Mouse (Mus musculus) embryonic facial prominence, embryonic 10.5 days (tissue): ENCODE data around the gene Utrn. TPM values are rescaled to one million over a fixed set of nuclear protein-coding genes. Genes with fewer than 3 reads are reported as not detected.
A peak's percentile ranks its signal among the peaks of the same experiment; 100 is the strongest.

Source experiments
- DNase-seq: peaks from one replicate; pipeline ENCODE4 v3.0.0-alpha.2; 2017; ENCODE audit warnings: low spot score
- H3K27ac ChIP-seq: fragments of 300-500 bp; sonication (generic); replicated peaks from 2 replicates; pipeline ENCODE4 v1.5.1; 2016; ENCODE audit warnings: mild to moderate bottlenecking
- H3K27me3 ChIP-seq: fragments of 300-500 bp; sonication (generic); replicated peaks from 2 replicates; pipeline ENCODE4 v1.6.1; 2016; ENCODE audit warnings: low read depth, mild to moderate bottlenecking; ENCODE audit not compliant: poor library complexity, severe bottlenecking
- H3K36me3 ChIP-seq: fragments of 300-500 bp; sonication (generic); replicated peaks from 2 replicates; pipeline ENCODE4 v1.6.1; 2016; ENCODE audit warnings: mild to moderate bottlenecking, moderate library complexity
- H3K4me1 ChIP-seq: fragments of 300-500 bp; sonication (generic); 2 replicates; pipeline ENCODE4 v1.6.1; 2016
- H3K4me3 ChIP-seq: fragments of 300-500 bp; sonication (generic); 2 replicates; pipeline ENCODE4 v1.5.1; 2016; ENCODE audit warnings: mild to moderate bottlenecking, moderate library complexity
- H3K9me3 ChIP-seq: fragments of 300-500 bp; sonication (generic); 2 replicates; pipeline ENCODE4 v1.6.1; 2016; ENCODE audit warnings: mild to moderate bottlenecking
- WGBS: fragments of 180-500 bp; shearing (Covaris S2); methylation state at CpG from one replicate; pipeline ENCODE4 v1.1.7; 2016; 5-methylcytosine and 5-hydroxymethylcytosine counted together
- polyA plus RNA-seq: library from polyadenylated mRNA; unstranded; fragments of >200 nt; fragmentation: Nextera tagmentation; extraction: Ambion mirVana; gene quantifications from 2 replicates; pipeline ENCODE4 v1.2.1, GENCODE M21; 2016

Gene Utrn
- polyA plus RNA-seq, 1 experiment from 2014 or later: 63.8 TPM

- Histone ChIP-seq H3K9me3 (no peaks in the 10 kb centered on the region), H3K4me3 (no peak overlapping the region), H3K36me3 (no peaks in the 10 kb centered on the region; the same call in 1 of the 2 replicates), H3K27ac (no peak overlapping the region), H3K27me3 (no peaks in the 10 kb centered on the region), H3K4me1 (peaks cover 26% of the 10 kb centered on the region)
- WGBS: 83% methylated on average over 15 of the region's 15 CpGs
- DNase-seq: no peak
Measured at GRCm38 (mm10) chr10:12823437-12824219, 45.5 kb downstream of the Utrn start.

GRCm38 (mm10) chr10:12820978-12821735 is 48.0 kb downstream of the Utrn start:
- no peaks in the 10 kb centered on the region for H3K27me3 ChIP-seq
- no peak for DNase-seq
- no peak overlapping the region for H3K27ac ChIP-seq
- no peaks in the 10 kb centered on the region for H3K9me3 ChIP-seq
- H3K36me3 ChIP-seq: no peaks in the 10 kb centered on the region; the same call in 1 of the 2 replicates
- H3K4me1 ChIP-seq: peaks cover 22% of the 10 kb centered on the region
- no peak overlapping the region for H3K4me3 ChIP-seq
- WGBS: 90% methylated on average over 13 of the region's 13 CpGs

GRCm38 (mm10) chr10:12817409-12817808 is 51.8 kb downstream of the Utrn start:
- no peaks in the 10 kb centered on the region; the same call in 1 of the 2 replicates for H3K36me3 ChIP-seq
- 94% methylated on average over 6 of the region's 6 CpGs for WGBS

GRCm38 (mm10) chr10:12816530-12816929 is 52.6 kb downstream of the Utrn start:
- H3K9me3 ChIP-seq: no peaks in the 10 kb centered on the region
- no peak for DNase-seq
- no peak overlapping the region for H3K27ac ChIP-seq
- no peaks in the 10 kb centered on the region; the same call in 1 of the 2 replicates for H3K36me3 ChIP-seq
- no peaks in the 10 kb centered on the region for H3K27me3 ChIP-seq
- no peak overlapping the region for H3K4me3 ChIP-seq
- WGBS: 92% methylated on average over 6 of the region's 6 CpGs
- H3K4me1 ChIP-seq: peaks cover 14% of the 10 kb centered on the region

More at GRCm38 (mm10) chr10:12817409-12817808, 51.8 kb downstream of the Utrn start:
- Histone ChIP-seq H3K27me3 (no peaks in the 10 kb centered on the region), H3K4me1 (peaks cover 5% of the 10 kb centered on the region), H3K9me3 (no peaks in the 10 kb centered on the region), H3K27ac (no peak overlapping the region), H3K4me3 (no peak overlapping the region)
- DNase-seq: no peak

- no peak overlapping the region for H3K4me3 ChIP-seq
- no peaks in the 10 kb centered on the region for H3K36me3 ChIP-seq
- no peak overlapping the region for H3K27ac ChIP-seq
- no peaks in the 10 kb centered on the region for H3K9me3 ChIP-seq
- H3K27me3 ChIP-seq: no peaks in the 10 kb centered on the region
- peaks cover 34% of the 10 kb centered on the region for H3K4me1 ChIP-seq
- WGBS: 91% methylated on average over 7 of the region's 7 CpGs
- no peak for DNase-seq
Measured at GRCm38 (mm10) chr10:12814411-12814810, 54.8 kb downstream of the Utrn start.

- Histone ChIP-seq H3K27ac (no peak overlapping the region), H3K9me3 (no peaks in the 10 kb centered on the region), H3K4me1 (peaks cover 39% of the 10 kb centered on the region), H3K36me3 (no peaks in the 10 kb centered on the region), H3K4me3 (no peak overlapping the region), H3K27me3 (no peaks in the 10 kb centered on the region)
- DNase-seq: no peak
- WGBS: 88% methylated on average over 4 of the region's 4 CpGs
Measured at GRCm38 (mm10) chr10:12813881-12814280, 55.3 kb downstream of the Utrn start.

- Histone ChIP-seq H3K9me3 (no peaks in the 10 kb centered on the region), H3K4me3 (no peak overlapping the region), H3K4me1 (peaks cover 45% of the 10 kb centered on the region), H3K27me3 (no peaks in the 10 kb centered on the region), H3K27ac (peak overlapping the region; percentile 3; the same call in 1 of the 2 replicates), H3K36me3 (no peaks in the 10 kb centered on the region)
- WGBS: 76% methylated on average over 12 of the region's 12 CpGs
- no peak for DNase-seq
Measured at GRCm38 (mm10) chr10:12813211-12813811, 55.9 kb downstream of the Utrn start.

- 79% methylated on average over 5 of the region's 5 CpGs for WGBS
- no peak overlapping the region for H3K27ac ChIP-seq
Measured at GRCm38 (mm10) chr10:12812680-12813079, 56.5 kb downstream of the Utrn start.

GRCm38 (mm10) chr10:12810816-12811215 is 58.3 kb downstream of the Utrn start:
- H3K9me3 ChIP-seq: no peaks in the 10 kb centered on the region
- peak overlapping the region; percentile 19; the same call in 1 of the 2 replicates for H3K27ac ChIP-seq
- DNase-seq: no peak
- no peaks in the 10 kb centered on the region for H3K27me3 ChIP-seq
- H3K4me3 ChIP-seq: no peak overlapping the region
- H3K4me1 ChIP-seq: peaks cover 62% of the 10 kb centered on the region
- 79% methylated on average over 2 of the region's 2 CpGs for WGBS
- no peaks in the 10 kb centered on the region for H3K36me3 ChIP-seq

More at GRCm38 (mm10) chr10:12812680-12813079, 56.5 kb downstream of the Utrn start:
- Histone ChIP-seq H3K4me1 (peaks cover 50% of the 10 kb centered on the region), H3K9me3 (no peaks in the 10 kb centered on the region), H3K36me3 (no peaks in the 10 kb centered on the region), H3K4me3 (no peak overlapping the region), H3K27me3 (no peaks in the 10 kb centered on the region)
- no peak for DNase-seq

GRCm38 (mm10) chr10:12809702-12810101 is 59.5 kb downstream of the Utrn start:
- DNase-seq: peak; percentile 66
- peaks cover 67% of the 10 kb centered on the region for H3K4me1 ChIP-seq
- no peaks in the 10 kb centered on the region for H3K27me3 ChIP-seq
- no peak overlapping the region for H3K4me3 ChIP-seq
- no peaks in the 10 kb centered on the region for H3K9me3 ChIP-seq
- no peaks in the 10 kb centered on the region for H3K36me3 ChIP-seq
- no peak overlapping the region for H3K27ac ChIP-seq
- WGBS: 35% methylated on average over 3 of the region's 3 CpGs

- Histone ChIP-seq H3K4me3 (no peak overlapping the region), H3K9me3 (no peaks in the 10 kb centered on the region), H3K27ac (no peak overlapping the region), H3K4me1 (peaks cover 67% of the 10 kb centered on the region), H3K36me3 (no peaks in the 10 kb centered on the region), H3K27me3 (no peaks in the 10 kb centered on the region)
- no peak for DNase-seq
- WGBS: 74% methylated on average over 4 of the region's 4 CpGs
Measured at GRCm38 (mm10) chr10:12808467-12808866, 60.7 kb downstream of the Utrn start.

GRCm38 (mm10) chr10:12807706-12808105 is 61.5 kb downstream of the Utrn start:
- H3K27ac ChIP-seq: no peak overlapping the region
- no peaks in the 10 kb centered on the region for H3K27me3 ChIP-seq
- H3K9me3 ChIP-seq: no peaks in the 10 kb centered on the region
- no peak overlapping the region for H3K4me3 ChIP-seq
- H3K36me3 ChIP-seq: no peaks in the 10 kb centered on the region
- no peak for DNase-seq
- H3K4me1 ChIP-seq: peaks cover 65% of the 10 kb centered on the region
- WGBS: 92% methylated on average over 9 of the region's 9 CpGs
